Comparison of ENCODE assay signal across 24 mouse cellular contexts in genomic region chr8:117349541-117349940, GRCm38 (mm10).
DNase-seq lines count a peak whose midpoint lies in the region; ATAC-seq lines count a peak whose summit lies in the region.
"Had no signal": no experiment of that assay in that cellular context is flagged by ENCODE, and none has a peak within 500 bp of the region (broad histone marks: within the 10 kb centered on the region; RNA-seq: fewer than 3 reads in every experiment).

No protein-coding gene starts in this region.

- 95% methylated on average over 4 of the region's 4 CpGs for WGBS in midbrain, embryonic 14.5 days
- WGBS in midbrain, embryonic 15.5 days = 91% methylated on average over 4 of the region's 4 CpGs
- WGBS in liver, embryonic 13.5 days (ENCODE audit: insufficient replicate concordance) = 21% methylated on average over 4 of the region's 4 CpGs
- 82% methylated on average over 4 of the region's 4 CpGs for WGBS in heart, embryonic 10.5 days

- H3K27me3 ChIP-seq in midbrain, embryonic 14.5 days (ENCODE audit: control insufficient read depth, insufficient read depth, low read length) = no peaks in the 10 kb centered on the region
- H3K27me3 ChIP-seq in midbrain, embryonic 15.5 days (replicated peaks) = no peaks in the 10 kb centered on the region
- H3K27me3 ChIP-seq in liver, embryonic 13.5 days = no peaks in the 10 kb centered on the region
- H3K27me3 ChIP-seq in heart, embryonic 10.5 days (ENCODE audit: insufficient read depth, poor library complexity, severe bottlenecking) = no peaks in the 10 kb centered on the region
- H3K27me3 ChIP-seq: forebrain, embryonic 15.5 days; limb, embryonic 13.5 days had no signal

- no peaks in the 10 kb centered on the region for H3K36me3 ChIP-seq in midbrain, embryonic 14.5 days (ENCODE audit: control insufficient read depth, insufficient read depth, low read length)
- no peaks in the 10 kb centered on the region for H3K36me3 ChIP-seq in midbrain, embryonic 15.5 days (replicated peaks)
- H3K36me3 ChIP-seq in liver, embryonic 13.5 days = no peaks in the 10 kb centered on the region
- H3K36me3 ChIP-seq in heart, embryonic 10.5 days = no peaks in the 10 kb centered on the region
- H3K36me3 ChIP-seq: forebrain, embryonic 15.5 days; limb, embryonic 13.5 days had no signal

- no peak for DNase-seq in midbrain, embryonic 14.5 days
- peak; percentile 35 for DNase-seq in c-Kit-positive CD71-positive TER-119-negative erythroid progenitor cells, embryonic 14.5 days (ENCODE audit: low read depth)
- DNase-seq in liver, embryonic 13.5 days = peak; percentile 63
- DNase-seq in embryo, embryonic 10.5 days (ENCODE audit: low spot score) = no peak
- DNase-seq in heart, embryonic 10.5 days (ENCODE audit: low spot score) = no peak
- DNase-seq: adrenal gland, postnatal 25 days; cerebellum, adult 18-20 months; cerebellum, postnatal 14 days; gastrocnemius, postnatal 14 days; heart, postnatal 36 days; lung, embryonic 14.5 days; lung, postnatal 14 days; right cerebral cortex, adult 18-20 months; right cerebral cortex, postnatal 4 days; thymus, postnatal 4 days had no signal

- H3K27ac ChIP-seq in midbrain, embryonic 14.5 days (replicated peaks; ENCODE audit: low read depth, low read length) = 0 out of 2 replicates have a peak overlapping the region, but pooled peaks have one; percentile 38
- H3K27ac ChIP-seq in midbrain, embryonic 15.5 days = no peak overlapping the region
- H3K27ac ChIP-seq in liver, embryonic 13.5 days = peak overlapping the region; percentile 85
- no peak overlapping the region for H3K27ac ChIP-seq in heart, embryonic 10.5 days
- H3K27ac ChIP-seq: limb, embryonic 13.5 days; stomach, postnatal 0 days had no signal

- no peak for ATAC-seq in midbrain, embryonic 14.5 days (ENCODE audit: low FRiP score, low TSS enrichment)
- ATAC-seq in midbrain, embryonic 15.5 days (replicated peaks) = no peak
- ATAC-seq in liver, embryonic 13.5 days (ENCODE audit: low read depth) = peak; percentile 86
- ATAC-seq in megakaryocyte progenitor cell, adult 5-6 weeks (replicated peaks; ENCODE audit: poor library complexity) = peak; percentile 86
- ATAC-seq in inflammation-experienced regulatory T-cells, adult 6 months = no peak

- H3K9ac ChIP-seq in midbrain, embryonic 14.5 days (replicated peaks; ENCODE audit: low read length) = no peak overlapping the region
- H3K9ac ChIP-seq in midbrain, embryonic 15.5 days = no peak overlapping the region
- peak overlapping the region; percentile 49 for H3K9ac ChIP-seq in liver, embryonic 13.5 days
- H3K9ac ChIP-seq: forebrain, embryonic 15.5 days; hindbrain, embryonic 14.5 days; limb, embryonic 13.5 days; lung, embryonic 14.5 days had no signal

- H3K4me2 ChIP-seq in midbrain, embryonic 14.5 days (ENCODE audit: low read length) = no peak overlapping the region
- H3K4me2 ChIP-seq in midbrain, embryonic 15.5 days = no peak overlapping the region
- H3K4me2 ChIP-seq in liver, embryonic 13.5 days = peak overlapping the region; percentile 54
- H3K4me2 ChIP-seq: forebrain, embryonic 15.5 days; heart, embryonic 11.5 days; hindbrain, embryonic 14.5 days; limb, embryonic 13.5 days; lung, embryonic 14.5 days; midbrain, embryonic 11.5 days had no signal

- H3K9me3 ChIP-seq in midbrain, embryonic 14.5 days (ENCODE audit: control insufficient read depth, low read length) = no peaks in the 10 kb centered on the region
- H3K9me3 ChIP-seq in midbrain, embryonic 15.5 days = no peaks in the 10 kb centered on the region
- no peaks in the 10 kb centered on the region for H3K9me3 ChIP-seq in liver, embryonic 13.5 days (replicated peaks)
- no peaks in the 10 kb centered on the region for H3K9me3 ChIP-seq in heart, embryonic 10.5 days
- H3K9me3 ChIP-seq: forebrain, embryonic 15.5 days; limb, embryonic 13.5 days had no signal

- H3K4me1 ChIP-seq in midbrain, embryonic 14.5 days (ENCODE audit: control insufficient read depth, insufficient read depth, low read length) = peaks cover 17% of the 10 kb centered on the region
- H3K4me1 ChIP-seq in midbrain, embryonic 15.5 days = peaks cover 22% of the 10 kb centered on the region
- H3K4me1 ChIP-seq in liver, embryonic 13.5 days (replicated peaks) = peaks cover 90% of the 10 kb centered on the region
- H3K4me1 ChIP-seq in heart, embryonic 10.5 days = peaks cover 34% of the 10 kb centered on the region

- H3K4me3 ChIP-seq in midbrain, embryonic 14.5 days (replicated peaks; ENCODE audit: low read depth, low read length) = no peak overlapping the region
- no peak overlapping the region for H3K4me3 ChIP-seq in midbrain, embryonic 15.5 days
- no peak overlapping the region for H3K4me3 ChIP-seq in liver, embryonic 13.5 days (replicated peaks)
- H3K4me3 ChIP-seq in heart, embryonic 10.5 days = no peak overlapping the region
- H3K4me3 ChIP-seq: forebrain, embryonic 15.5 days; limb, embryonic 13.5 days had no signal

Comparison
In these comparisons a context has a peak if more than half of its experiments do, and no peak if none do; other contexts are left out.
1. H3K27ac ChIP-seq: peak in midbrain, embryonic 14.5 days (single experiment) and liver, embryonic 13.5 days (single experiment); none in midbrain, embryonic 15.5 days (single experiment) and heart, embryonic 10.5 days (single experiment).
2. ATAC-seq: peak in liver, embryonic 13.5 days (single experiment) and megakaryocyte progenitor cell, adult 5-6 weeks (single experiment); none in midbrain, embryonic 14.5 days (single experiment), midbrain, embryonic 15.5 days (single experiment) and inflammation-experienced regulatory T-cells, adult 6 months (single experiment).
3. DNase-seq: peak in c-Kit-positive CD71-positive TER-119-negative erythroid progenitor cells, embryonic 14.5 days (single experiment) and liver, embryonic 13.5 days (single experiment); none in midbrain, embryonic 14.5 days (single experiment), embryo, embryonic 10.5 days (single experiment) and heart, embryonic 10.5 days (single experiment).